Mouse (Mus musculus) G1E (cell line): ENCODE results near the gene Haghl.

Experiments
- CTCF ChIP-seq: IDR thresholded peaks from 2 replicates; pipeline ENCODE4 v1.5.1; 2012; ENCODE audit warnings: low read depth, low read length, inconsistent platforms, mixed read lengths
- GATA1 ChIP-seq: IDR thresholded peaks from 2 replicates; pipeline ENCODE4 v1.6.1; 2012; ENCODE audit warnings: borderline replicate concordance, low read length, inconsistent platforms, mixed read lengths
- GATA2 ChIP-seq: IDR thresholded peaks from 2 replicates; pipeline ENCODE4 v1.6.1; 2012; ENCODE audit warnings: low read depth, low read length, inconsistent platforms, borderline replicate concordance

- TF ChIP-seq GATA1 (no peak), GATA2 (no peak), CTCF (no peak)
Measured at GRCm38 (mm10) chr17:25781339-25781738, 4.1 kb downstream of the Haghl start.
